Mouse (Mus musculus) C2C12 (cell line): ENCODE measurements around the gene Ube2q2. TPM values are rescaled to one million over a fixed set of nuclear protein-coding genes. Genes with fewer than 3 reads are reported as not detected.
"Not testable (repeated sequence)": the region's sequence is repeated elsewhere in the genome, so short reads cannot be mapped to it uniquely, and the experiment has no call there.

ENCODE experiments used
- H3K27me3 ChIP-seq: one replicate; pipeline ENCODE4 v1.6.1; 2011; ENCODE audit not compliant: control insufficient read depth, insufficient read depth, insufficient read length
- H3K36me3 ChIP-seq: one replicate; pipeline ENCODE4 v1.6.1; 2011; ENCODE audit not compliant: control insufficient read depth, insufficient read depth
- H3K4me3 ChIP-seq: one replicate; pipeline ENCODE4 v1.5.1; 2011; ENCODE audit warnings: mild to moderate bottlenecking, control low read depth; ENCODE audit not compliant: poor library complexity, insufficient read depth, severe bottlenecking
- H3K79me2 ChIP-seq: one replicate; pipeline ENCODE4 v1.6.1; 2011; ENCODE audit not compliant: control insufficient read depth, insufficient read depth
- H3K79me3 ChIP-seq: one replicate; pipeline ENCODE4 v1.6.1; 2011; ENCODE audit warnings: low read depth, control low read depth
- H3ac ChIP-seq: one replicate; pipeline ENCODE3; 2011; ENCODE audit warnings: low read depth; ENCODE audit not compliant: control insufficient read depth, insufficient read length
- CEBPB ChIP-seq: IDR thresholded peaks from one replicate; pipeline ENCODE4 v1.6.1; 2011; ENCODE audit warnings: low read depth, mild to moderate bottlenecking, control low read depth, moderate library complexity
- CTCF ChIP-seq: IDR thresholded peaks from one replicate; pipeline ENCODE4 v1.5.1; 2011; ENCODE audit not compliant: control insufficient read depth, insufficient read depth, insufficient read length
- FOSL1 ChIP-seq: IDR thresholded peaks from one replicate; pipeline ENCODE4 v1.8.0; 2011; ENCODE audit warnings: mild to moderate bottlenecking, low read length; ENCODE audit not compliant: poor library complexity, insufficient read depth, severe bottlenecking
- MAX ChIP-seq: IDR thresholded peaks from one replicate; pipeline ENCODE4 v1.6.1; 2011; ENCODE audit warnings: mild to moderate bottlenecking, control low read depth
- MYOD1 ChIP-seq: IDR thresholded peaks from one replicate; pipeline ENCODE4 v1.6.1; 2011; ENCODE audit warnings: low read depth; ENCODE audit not compliant: control insufficient read depth, insufficient read length
- MYOG ChIP-seq: IDR thresholded peaks from one replicate; pipeline ENCODE4 v1.6.1; 2011; ENCODE audit not compliant: control insufficient read depth, insufficient read length; ENCODE audit errors: extremely low read depth
- USF1 ChIP-seq: IDR thresholded peaks from one replicate; pipeline ENCODE4 v1.6.1; 2011; ENCODE audit warnings: low read depth, mild to moderate bottlenecking, control low read depth, moderate library complexity
- polyA plus RNA-seq: library from polyadenylated mRNA; unstranded; fragments of >200 nt; fragmentation: generic; extraction: Trizol; gene quantifications from one replicate; pipeline ENCODE4 v1.2.1, GENCODE M21; 2012; ENCODE audit warnings: missing spikeins

Ube2q2 gene
- polyA plus RNA-seq, 1 experiment: 6.3 TPM

DNA sequence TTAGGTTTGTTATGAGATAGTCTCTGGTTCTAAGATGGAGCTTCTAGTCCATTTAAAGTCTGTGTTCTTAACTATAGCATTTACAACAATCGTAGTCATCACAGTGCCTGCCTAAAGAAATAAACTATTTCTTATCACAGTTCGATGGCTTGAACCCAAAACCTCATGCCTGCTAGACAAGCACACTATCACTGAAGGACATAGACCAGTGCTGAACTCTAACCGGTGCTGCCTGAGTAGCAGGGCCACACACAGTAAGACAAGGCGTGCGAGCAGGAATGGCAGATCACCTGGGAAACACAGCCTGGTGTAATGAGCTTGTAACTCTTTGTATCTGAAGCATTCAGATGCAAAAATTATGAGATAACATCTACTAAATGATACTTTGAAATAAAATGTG is 92.2 kb downstream of the Ube2q2 start:
- Histone ChIP-seq H3K79me2 (no peaks in the 10 kb centered on the region), H3K4me3 (no peak overlapping the region), H3K27me3 (peaks cover 24% of the 10 kb centered on the region), H3K36me3 (no peaks in the 10 kb centered on the region), H3K79me3 (no peaks in the 10 kb centered on the region), H3ac (no peak overlapping the region)
- TF ChIP-seq MYOD1: no peak
- TF ChIP-seq CTCF: no peak
- TF ChIP-seq MYOG: no peak
- no peak for TF ChIP-seq FOSL1
- no peak for TF ChIP-seq MAX
- TF ChIP-seq USF1: no peak
- TF ChIP-seq CEBPB: no peak

DNA sequence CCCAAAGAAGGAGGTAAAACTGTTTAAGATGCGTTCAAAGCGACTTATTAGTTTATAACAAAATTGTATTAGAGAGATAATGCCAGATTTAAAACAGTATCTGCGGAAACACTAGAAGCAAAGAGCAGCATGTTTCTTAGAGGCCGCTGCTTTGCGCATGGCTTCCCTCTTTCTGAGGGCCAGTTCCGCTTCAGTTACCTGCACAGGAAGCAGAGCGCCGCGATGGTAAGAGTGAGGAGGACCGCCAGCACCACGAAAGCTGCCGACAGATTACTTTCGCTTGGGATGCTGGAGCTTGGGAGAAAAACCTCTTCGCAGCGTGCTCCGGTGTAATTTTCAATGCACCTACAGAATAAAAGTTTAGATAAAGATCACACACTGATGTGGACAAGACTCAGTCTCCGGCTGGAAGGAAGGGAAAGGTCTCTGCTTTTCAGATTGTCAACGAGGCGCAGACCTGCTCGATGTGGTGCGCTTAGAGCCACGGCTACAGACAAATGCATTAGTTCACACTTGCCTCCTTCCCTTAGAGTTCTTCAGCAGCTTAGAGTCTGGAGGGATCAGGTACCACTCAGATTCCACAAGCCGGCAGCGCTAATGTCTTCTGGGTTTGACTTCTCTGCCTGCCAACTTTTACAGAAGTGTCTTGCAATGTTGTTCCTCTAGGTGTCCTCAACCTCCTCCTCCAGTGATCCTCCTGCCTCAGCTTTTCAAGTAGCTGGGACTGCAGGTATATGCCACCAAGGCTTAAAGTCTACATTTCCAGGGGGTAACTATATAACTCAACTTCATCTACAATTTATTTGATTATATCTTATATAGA is 93.4 kb downstream of the Ube2q2 start:
- peaks cover 24% of the 10 kb centered on the region for H3K27me3 ChIP-seq
- no peaks in the 10 kb centered on the region for H3K79me3 ChIP-seq
- no peak overlapping the region for H3K4me3 ChIP-seq

DNA sequence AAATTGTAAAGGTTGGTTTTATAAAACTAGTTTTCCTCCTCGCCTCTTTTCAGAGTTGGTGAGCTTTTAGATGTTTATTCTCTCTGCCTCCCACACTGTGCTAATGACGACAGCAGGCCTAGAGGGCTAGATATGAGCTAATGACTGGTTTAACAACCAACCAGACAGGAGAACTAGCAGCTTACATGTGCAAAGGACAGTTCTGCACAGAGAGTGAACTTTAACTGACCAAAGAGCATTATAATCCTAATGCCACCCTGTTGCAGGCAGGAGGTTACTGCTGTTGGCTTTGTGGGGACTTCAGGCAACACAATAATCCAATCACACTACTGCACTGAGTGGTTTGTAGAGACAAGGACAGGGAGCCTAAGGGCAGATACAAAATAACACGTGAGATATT is 94.6 kb downstream of the Ube2q2 start:
- no peaks in the 10 kb centered on the region for H3K79me3 ChIP-seq
- no peaks in the 10 kb centered on the region for H3K36me3 ChIP-seq
- TF ChIP-seq FOSL1 (no peak), USF1 (no peak), CEBPB (no peak)
- H3K27me3 ChIP-seq: peaks cover 20% of the 10 kb centered on the region
- no peaks in the 10 kb centered on the region for H3K79me2 ChIP-seq
- no peak overlapping the region for H3K4me3 ChIP-seq
- no peak overlapping the region for H3ac ChIP-seq

More for the DNA sequence above, 93.4 kb downstream of the Ube2q2 start:
- Histone ChIP-seq H3K79me2 (no peaks in the 10 kb centered on the region), H3ac (no peak overlapping the region), H3K36me3 (no peaks in the 10 kb centered on the region)
- TF ChIP-seq MYOG: no peak
- TF ChIP-seq MYOD1: no peak
- no peak for TF ChIP-seq USF1
- TF ChIP-seq FOSL1: no peak
- no peak for TF ChIP-seq CEBPB
- TF ChIP-seq CTCF: no peak
- TF ChIP-seq MAX: no peak

DNA sequence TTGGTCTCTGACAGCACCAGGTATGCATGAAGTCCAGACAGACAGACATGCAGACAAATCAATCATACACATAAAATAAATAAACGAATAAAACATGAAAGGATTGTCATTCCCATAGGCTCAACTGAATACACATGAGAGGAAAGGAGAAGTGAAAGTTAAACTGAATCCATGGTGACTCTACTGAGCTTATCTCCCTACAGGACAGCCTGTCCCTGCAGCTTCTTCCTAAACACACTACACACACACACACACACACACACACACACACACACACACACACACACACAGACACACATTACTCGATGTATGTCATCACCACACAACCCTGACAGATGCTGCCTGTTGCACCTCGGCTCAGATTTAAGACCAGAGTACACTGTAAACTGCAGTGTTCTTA is 95.4 kb downstream of the Ube2q2 start:
- Histone ChIP-seq H3K79me3 (no peaks in the 10 kb centered on the region), H3K79me2 (no peaks in the 10 kb centered on the region), H3K27me3 (peaks cover 20% of the 10 kb centered on the region), H3K4me3 (no peak overlapping the region), H3ac (no peak overlapping the region), H3K36me3 (no peaks in the 10 kb centered on the region)
- TF ChIP-seq CTCF: no peak
- no peak for TF ChIP-seq MAX
- no peak for TF ChIP-seq FOSL1
- no peak for TF ChIP-seq CEBPB
- no peak for TF ChIP-seq USF1

DNA sequence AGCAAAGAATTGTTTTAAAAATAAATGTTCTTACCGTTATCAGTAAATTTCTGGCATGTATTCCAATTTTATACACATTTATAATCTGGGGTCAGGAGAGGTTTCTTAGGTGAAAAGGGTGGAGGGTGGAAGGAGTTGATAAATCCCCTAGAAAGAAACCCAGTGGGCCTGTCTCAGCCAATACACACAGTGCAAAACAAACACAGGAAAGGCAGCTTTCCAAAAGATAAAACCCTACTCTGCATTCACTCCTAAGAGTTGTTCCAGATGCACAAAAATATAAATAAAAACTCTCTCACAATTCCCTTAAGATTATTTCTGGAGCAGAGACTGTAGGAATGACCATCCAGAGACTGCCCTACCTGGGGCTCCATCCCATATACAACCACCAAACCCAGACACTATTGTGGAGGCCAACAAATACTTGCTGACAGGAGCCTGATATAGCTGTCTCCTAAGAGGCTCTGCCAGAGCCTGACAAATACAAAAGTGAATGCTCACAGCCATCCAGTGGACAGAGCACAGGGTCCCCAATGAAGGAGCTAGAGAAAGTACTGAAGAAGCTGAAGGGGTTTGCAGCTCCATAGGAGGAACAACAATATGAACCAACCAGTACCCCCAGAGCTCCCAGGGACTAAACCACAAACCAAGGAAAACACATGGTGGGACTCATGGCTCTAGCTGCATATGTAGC is 96.5 kb downstream of the Ube2q2 start:
- not testable (repeated sequence) for H3ac ChIP-seq, H3K36me3 ChIP-seq, H3K79me2 ChIP-seq, H3K4me3 ChIP-seq, H3K79me3 ChIP-seq
- peaks cover 20% of the 10 kb centered on the region for H3K27me3 ChIP-seq

DNA sequence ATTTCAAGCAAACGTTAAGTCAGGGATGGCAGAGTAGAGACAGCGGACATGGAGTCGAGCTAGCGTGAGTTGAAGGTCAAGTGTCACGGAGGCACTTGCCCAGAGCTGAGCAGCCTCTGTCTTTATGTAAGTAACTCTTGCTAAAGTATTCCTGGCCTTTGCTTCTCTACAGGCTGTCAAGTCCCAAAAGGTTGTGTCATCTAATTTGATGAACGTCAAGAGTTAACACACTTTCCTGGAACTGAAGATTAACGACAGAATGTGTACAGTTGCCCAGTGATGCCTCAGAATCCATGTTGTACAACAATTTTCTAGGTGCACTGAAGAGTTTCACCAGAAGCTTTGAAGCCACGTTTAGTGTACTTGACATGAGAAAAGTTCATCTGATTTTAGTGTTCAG is 97.8 kb downstream of the Ube2q2 start:
- Histone ChIP-seq H3ac (no peak overlapping the region), H3K4me3 (no peak overlapping the region), H3K36me3 (no peaks in the 10 kb centered on the region), H3K27me3 (peaks cover 15% of the 10 kb centered on the region), H3K79me2 (no peaks in the 10 kb centered on the region), H3K79me3 (no peaks in the 10 kb centered on the region)
- no peak for TF ChIP-seq MAX
- no peak for TF ChIP-seq USF1
- no peak for TF ChIP-seq CEBPB
- TF ChIP-seq FOSL1: no peak
- no peak for TF ChIP-seq CTCF
- TF ChIP-seq MYOD1: no peak
- no peak for TF ChIP-seq MYOG
